Mouse (Mus musculus): ENCODE measurements around the gene Cherp.

Cherp gene

GRCm38 (mm10) chr8:72469984-72470383 is 5.0 kb downstream of the Cherp start:
- no peak for DNase-seq

DNA sequence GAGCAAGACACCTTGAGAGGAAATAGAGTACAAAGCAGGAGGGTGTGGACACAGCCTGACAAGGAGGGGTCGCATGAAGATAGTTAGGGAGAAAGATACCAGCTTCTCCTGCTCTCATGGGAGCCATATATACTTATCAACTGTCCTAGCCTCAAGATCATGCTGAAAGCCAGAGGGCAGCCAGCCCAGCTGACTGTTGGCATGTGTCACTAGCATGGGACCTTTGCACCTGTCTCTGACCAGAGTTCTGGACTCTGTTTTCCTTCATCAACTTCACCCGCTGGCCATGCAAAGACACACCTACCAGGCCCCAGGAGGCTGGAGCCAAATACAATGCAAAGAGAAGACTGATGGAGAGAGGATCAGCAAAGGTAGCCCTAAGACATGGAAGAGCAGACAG is 5.8 kb downstream of the Cherp start:
- no peak for DNase-seq

DNA sequence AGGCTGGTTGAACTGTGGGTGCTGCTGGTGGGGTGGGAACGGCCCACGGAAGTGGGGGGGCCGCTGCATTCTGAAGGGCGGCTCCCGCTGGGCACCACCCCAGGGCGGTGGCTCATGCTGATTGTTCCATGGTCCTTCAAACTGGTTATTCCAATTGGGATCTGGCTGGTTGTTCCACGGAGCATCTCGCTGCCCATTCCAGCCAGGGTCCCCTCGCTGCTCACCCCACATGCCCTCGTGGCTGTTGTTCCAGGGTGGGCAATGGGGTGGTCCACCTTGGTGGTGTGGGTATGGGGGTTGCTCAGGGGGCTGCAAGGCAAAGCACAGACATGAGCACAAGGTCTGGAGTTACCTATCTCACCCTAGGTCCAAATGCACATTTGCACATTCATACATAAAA is 10.8 kb downstream of the Cherp start:
- no peak for DNase-seq

DNA sequence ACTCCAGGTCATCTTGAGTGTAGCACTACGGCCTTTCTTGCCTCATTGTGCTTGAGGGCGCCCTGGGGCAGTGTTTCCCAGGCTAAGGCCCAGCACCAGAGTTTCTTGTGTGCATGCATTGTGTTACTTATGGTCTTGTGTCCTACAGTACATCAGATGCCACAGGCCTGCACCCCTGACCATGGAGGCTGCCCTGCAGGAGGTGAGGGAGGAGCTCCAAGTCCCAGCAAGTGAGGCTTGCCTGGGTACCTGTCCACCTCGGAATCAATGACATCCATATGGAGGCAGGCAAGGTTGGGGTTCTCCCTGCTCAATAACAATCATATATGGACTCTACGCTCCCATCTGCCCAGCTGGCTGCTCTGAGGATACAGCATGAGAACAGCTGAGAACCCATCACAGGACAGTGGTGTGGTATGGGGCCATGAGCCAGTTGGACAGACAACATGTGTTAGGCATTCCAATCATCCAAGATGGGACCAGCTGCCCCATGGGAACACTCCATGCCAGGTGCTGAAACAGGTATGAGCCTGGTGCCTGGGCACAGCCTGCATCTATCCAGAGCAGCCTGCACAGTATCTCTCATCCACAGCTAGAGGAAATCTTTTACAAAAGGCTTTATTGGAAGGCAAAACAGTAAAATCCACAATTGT is 15.0 kb downstream of the Cherp start:
- DNase-seq = no peak

DNA sequence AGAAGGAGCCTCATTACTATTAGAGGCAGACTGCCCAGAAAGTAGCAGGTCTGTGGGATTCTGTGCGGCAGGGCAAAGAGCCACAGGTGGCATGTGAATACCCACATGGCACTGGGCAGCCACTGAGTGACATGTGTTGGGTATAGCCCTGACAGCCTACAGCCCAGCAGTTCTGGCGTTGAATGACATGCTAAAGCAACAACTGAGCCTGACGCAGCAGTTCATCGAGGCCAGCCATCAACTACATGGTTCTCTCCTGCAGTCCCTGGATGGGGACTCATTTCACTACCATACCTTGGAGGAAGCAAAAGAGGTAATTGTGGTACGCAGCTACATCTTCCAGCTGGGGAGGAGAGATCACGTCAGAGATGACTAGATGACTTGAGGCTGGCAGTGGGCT is 16.6 kb downstream of the Cherp start:
- no peak for DNase-seq

- no peak for DNase-seq
Measured at GRCm38 (mm10) chr8:72457806-72458205, 17.2 kb downstream of the Cherp start.

DNA sequence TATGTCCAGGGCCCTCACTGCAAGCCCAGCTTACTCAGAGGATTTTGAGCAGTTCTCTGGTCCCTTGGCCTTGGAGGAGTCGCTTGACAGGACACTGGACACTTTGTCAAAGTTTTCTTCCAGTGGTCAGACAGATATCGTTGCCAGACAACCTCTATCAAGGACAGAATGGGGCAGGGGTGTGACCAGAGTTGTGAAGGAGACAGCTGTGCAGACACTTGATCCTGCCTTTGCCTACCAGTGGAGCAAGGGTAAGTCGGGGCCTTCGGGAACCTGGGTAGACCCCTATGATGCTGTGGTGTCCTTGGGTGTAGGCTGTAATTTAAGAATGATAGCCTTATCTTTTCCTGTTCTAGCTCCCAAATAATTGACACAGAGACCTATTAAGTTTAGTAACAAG is 19.7 kb downstream of the Cherp start:
- DNase-seq = no peak

DNA sequence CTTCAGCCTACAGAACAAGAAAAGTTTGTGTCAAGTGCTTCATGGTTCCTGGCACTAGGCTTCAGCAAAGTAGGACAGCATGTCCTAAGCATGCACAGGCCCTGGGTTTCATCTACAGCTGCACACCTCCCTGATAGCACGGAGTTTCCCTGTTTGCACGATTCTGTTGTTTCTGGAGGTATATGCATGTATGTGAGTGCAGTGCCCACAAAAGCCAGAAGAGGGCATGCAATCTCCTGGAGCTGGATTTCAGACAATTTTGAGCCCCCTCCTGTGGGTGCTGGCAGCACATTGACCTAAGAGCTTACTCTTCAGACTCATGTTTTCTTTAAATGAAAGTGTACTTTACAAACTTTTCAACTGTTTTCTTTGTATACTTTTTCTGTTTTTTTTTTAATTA is 21.1 kb downstream of the Cherp start:
- no peak for DNase-seq

- no peak for DNase-seq
Measured at GRCm38 (mm10) chr8:72451516-72451915, 23.5 kb downstream of the Cherp start.

- DNase-seq = no peak
Measured at GRCm38 (mm10) chr8:72445071-72445470, 30.0 kb downstream of the Cherp start.

DNA sequence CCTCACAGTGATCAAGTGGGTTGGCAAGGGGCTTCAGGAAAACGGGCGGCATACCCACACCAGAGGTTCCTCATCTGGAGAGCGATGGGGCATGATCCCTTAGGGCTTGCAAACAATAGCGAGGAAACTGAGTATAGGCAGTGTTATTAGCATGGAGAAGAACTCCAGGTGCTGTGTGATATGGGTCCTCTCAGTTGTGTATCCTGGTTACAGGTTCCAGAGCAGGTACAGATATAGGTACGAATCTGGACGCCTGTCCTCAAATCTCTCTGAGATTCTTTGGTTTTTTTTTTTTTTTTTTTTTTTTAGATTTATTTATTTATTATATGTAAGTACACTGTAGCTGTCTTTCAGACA is 31.1 kb downstream of the Cherp start:
- no peak for DNase-seq

DNA sequence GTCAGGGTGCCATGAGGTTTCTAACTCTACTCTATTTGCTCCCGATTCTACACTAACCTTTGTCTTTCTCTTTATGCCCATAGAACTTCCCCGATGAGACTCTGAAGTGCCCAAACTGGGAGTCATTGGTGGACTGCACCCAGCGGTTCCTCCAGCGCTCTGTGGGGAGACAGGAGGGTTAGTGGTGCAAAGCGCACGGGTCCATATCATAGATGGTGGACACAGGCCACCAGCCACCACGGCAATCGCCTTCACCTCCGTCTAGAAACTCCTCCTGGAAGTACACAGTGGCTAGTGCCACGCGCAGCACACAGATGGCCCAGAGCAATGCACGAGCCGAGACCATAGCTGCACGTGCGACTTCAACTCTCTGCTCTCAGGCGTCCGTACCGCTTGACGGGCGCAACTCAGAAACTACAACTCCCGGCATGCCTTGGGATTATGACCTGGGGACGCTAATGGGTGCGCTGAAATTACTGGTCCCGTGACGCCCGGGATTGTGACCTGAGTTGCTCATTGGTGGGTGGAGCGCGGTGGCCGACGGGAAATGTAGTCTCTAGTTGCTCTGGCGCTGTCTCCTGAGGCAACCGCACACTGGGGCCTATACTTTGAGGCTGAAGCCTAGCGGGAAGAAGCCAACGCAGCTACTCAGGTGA is 31.6 kb downstream of the Cherp start, which contains the start of the genes Calr3 and 1700030K09Rik:
Gene Calr3, minus strand, starts transcription at position 533 of the 656 bp plus-strand sequence.
Gene 1700030K09Rik, plus strand, starts transcription at position 543 of the 656 bp plus-strand sequence.
- peak; percentile 99 for DNase-seq

- DNase-seq = no peak
Measured at GRCm38 (mm10) chr8:72438248-72439015, 36.6 kb downstream of the Cherp start.

- DNase-seq = no peak
Measured at GRCm38 (mm10) chr8:72434952-72435351, 40.1 kb downstream of the Cherp start.

DNA sequence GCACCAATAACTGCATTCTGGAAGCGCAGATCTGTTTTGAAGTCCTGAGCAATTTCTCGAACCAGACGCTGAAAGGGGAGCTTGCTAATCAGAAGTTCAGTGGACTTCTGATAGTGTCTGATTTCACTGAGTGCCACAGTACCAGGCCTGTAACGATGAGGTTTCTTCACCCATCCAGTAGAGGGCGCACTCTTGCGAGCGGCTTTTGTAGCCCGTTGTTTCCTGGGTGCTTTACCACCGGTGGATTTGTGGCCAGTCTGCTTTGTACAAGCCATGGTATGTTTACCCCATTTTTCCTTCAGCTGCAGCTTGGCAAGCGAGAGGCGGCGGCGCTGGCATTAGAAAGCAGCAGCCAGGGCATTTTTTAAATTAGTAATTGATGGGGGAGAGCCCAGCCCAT is 45.4 kb downstream of the Cherp start:
- DNase-seq = no peak

DNA sequence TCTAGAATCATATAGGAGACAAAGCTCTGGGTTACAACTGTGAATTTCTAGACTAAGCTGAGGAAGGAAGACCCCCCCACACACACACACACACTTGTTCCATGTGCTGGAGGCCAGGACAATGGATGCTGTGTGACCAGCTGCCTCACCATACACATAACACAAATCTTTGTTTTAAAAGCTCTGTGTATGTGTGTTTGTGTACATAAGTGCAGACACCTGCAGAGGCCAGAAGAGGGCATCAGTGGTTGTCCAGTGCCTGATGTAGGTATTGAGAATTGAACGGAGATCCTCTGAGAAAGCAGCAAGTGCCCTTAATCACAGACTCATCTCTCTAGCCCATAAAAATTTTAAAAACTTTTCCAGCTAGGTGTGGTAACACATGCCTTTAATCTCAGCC is 52.1 kb downstream of the Cherp start:
- DNase-seq = no peak

- peak; percentile 99 for DNase-seq
Measured at GRCm38 (mm10) chr8:72421362-72422335, 53.4 kb downstream of the Cherp start, which contains the start of gene Eps15l1. Gene Eps15l1, minus strand, starts transcription at chr8:72421460.

DNA sequence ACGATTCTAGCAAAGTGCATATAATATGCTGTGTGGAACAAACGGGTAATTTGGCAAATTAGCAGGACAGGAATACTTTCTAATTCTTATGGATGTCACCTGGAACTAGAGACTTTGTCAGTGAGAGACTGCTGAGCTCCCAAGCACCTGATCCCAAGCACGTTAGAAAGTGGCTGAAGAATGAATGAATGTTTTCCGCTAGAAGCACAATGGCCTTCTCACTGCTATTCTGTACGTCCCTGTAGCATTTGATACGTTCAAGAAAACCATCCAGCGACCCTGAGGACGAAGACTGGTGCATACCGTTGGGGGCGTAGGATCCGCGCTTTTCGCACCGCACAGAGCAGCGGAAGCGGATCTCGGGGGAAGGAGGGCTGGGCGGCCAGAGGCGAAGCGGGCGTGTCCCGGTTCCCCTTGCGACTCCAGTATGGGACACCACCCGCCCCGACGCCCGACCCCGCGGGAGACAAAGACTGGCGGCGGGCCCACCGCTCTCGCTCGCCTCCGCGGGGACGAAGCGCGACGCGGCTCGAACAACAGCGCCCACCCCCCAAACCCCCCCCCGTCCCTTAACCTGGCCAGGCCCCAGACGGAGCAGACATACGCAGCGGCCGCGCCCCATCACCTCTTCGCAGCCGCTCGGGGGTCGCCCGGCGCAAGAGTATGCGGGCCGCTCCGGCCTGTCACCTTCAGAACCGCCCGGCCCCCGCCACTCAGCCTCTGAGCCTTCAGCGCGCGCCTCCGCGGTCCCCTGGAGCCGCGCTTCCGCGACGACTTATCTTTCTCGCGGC is 54.3 kb downstream of the Cherp start:
- no peak for DNase-seq

- DNase-seq = no peak
Measured at GRCm38 (mm10) chr8:72418073-72418472, 57.0 kb downstream of the Cherp start.

- no peak for DNase-seq
Measured at GRCm38 (mm10) chr8:72415252-72415651, 59.8 kb downstream of the Cherp start.

DNA sequence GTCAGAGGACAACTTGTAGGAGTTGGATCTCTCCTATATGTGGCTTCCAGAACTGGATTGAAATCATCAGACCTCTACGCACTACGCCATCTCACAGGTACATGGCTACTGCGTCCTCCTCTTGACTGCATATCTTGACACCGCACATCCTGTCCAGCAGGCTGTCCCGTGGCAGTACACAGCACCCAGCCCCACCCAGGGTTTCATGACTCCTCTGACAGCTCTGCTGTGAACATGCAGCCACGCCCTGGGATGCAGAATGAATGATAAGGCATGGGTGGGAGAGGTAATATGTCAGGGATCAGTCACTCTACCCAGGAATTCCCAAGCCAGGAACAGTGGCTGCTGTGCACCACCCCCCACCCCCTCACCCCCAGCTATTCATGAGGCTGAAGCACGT is 61.2 kb downstream of the Cherp start:
- DNase-seq = no peak
